Mouse (Mus musculus) frontal cortex, adult 2 months (tissue): ENCODE results near the gene Ptpn7. TPM values are rescaled to one million over a fixed set of nuclear protein-coding genes. Genes with fewer than 3 reads are reported as not detected.
"Not testable (repeated sequence)": the region's sequence is repeated elsewhere in the genome, so short reads cannot be mapped to it uniquely, and the experiment has no call there.

Experiments used
- DNase-seq, 2 experiments: peaks; one replicate each; pipeline ENCODE4 v3.0.0; 2022; ENCODE audit warnings: low spot score in 1 of 2; ENCODE audit errors: extremely low spot score in 1 of 2
- polyA plus RNA-seq: library from polyadenylated mRNA; depleted of rRNA; stranded (reverse); fragments of >200 nt; gene quantifications from 2 replicates; pipeline ENCODE4 v1.2.3, GENCODE M21; 2012; rRNA removed

Gene Ptpn7
- polyA plus RNA-seq, 1 experiment: 0.20 TPM

DNA sequence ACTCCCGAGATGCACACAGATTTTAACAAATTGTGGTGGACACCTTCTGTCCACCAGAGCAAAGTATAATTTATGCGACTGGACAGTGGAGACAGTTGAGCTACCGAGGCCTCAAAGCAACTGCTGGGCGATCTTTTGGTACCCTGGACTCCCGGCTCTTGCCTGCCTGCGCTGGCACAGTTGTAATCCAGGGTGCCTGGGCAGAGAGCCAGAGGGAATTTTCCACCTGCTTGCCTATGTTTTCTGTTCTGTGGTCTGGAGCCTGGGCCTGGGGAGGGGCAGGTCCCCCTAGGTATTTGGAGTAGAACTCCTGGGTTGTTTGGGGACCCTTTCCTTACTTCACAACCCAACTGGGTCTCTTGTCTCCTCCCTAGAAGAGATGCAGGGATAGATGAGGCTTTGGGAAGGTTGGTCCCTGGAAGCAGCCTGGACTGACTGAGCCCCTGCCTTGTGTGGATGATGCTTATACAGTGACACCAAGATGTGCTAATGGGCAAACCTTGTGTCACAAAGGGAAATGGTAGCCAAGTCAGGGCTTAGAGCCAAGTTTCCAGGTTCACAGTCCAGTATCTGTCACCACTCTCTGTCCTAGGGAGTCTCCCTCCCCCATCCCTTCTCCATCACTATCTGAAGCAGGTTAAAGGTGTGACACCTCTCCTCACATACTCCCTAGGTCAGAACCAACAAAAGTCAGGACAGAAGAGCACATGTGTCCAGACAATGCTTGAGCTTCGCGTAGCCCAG lies 49.6 kb downstream of the Ptpn7 start:
- no peak for DNase-seq

DNA sequence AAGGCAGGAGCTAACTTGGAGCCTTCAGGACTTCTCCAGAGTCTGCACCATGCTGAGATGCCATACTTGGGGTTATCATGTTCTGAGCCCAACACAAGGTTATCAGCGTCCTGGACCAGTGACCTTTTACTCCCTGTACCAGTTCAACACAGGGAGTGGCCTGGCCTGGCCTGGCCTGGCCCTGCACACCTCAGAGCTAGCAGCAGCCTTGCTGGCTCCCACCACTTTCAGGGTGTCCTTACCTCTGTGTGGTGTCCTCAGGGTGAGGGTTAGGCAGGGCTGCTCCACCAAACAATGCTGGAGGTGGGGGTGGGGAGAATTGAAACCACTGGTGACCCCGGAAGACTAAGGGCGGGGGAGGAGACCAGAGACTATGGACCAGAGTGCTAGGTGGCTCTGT lies 50.5 kb downstream of the Ptpn7 start:
- no peak for DNase-seq

DNA sequence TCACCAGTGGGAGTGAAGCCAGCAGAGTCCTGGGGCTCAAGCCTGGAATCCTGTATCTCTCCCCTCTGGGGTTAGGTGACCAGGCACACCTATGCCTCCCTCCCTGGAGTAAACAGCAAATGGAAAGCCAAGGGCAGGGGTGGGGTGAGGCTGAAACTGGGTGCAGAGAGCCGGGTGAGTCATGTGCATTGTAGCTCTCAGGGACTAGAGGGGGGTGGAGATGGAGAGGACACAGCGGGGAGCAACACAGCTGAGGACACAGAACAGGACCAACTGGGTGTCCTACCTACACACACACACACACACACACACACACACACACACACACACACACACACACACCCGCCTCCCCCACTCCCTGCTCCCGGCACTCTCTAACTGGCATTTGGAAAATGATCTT lies 50.9 kb downstream of the Ptpn7 start:
- DNase-seq: no peak

DNA sequence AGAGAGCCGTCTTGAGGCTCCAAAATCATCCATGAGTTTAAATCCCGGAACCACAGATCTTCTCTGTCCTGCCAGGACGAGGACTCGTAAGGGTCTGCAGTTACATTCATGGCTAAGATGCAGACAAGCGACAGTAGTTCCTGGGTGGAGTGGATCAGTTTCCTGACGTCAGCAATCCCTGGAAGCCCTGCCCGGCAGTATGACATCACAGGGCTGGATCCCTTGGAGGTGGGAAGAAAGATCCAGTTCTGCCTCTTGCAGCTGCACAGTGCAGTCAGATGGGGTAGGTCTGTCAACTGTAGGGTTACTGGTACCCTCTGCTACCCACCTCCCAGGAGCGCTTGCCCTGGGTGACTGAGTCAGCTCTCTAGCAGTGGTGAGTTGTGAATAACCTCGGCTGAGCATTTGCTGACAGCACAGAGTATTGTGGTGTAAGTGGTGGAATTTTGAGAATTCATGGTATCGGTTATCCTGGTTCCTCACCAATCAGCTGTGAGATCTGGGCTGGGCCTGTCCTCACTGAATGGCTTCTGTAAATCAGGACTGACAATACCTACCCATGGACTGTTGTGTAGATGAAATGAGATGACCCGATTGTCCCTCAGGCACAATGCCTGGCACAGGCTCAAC lies 51.6 kb downstream of the Ptpn7 start:
- DNase-seq: no peak

DNA sequence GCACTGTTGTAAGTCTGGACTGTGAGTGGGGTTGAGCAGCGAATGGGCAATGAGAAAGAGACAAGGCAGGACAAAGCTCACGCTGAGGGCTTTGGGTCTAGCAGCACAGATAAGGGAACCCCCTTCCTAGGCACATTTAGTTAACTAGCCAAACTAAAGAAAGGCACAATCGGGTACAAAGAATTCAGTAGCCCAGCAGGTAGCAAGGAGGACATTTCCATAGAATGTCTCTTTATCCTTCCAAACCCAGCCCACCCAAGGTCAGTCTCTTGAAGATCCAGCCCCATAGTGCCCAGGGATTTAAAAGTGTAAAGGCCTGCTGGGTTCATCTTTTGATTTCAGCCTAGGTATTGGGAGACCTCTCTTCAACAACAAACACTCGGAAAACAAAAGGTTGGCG lies 53.4 kb downstream of the Ptpn7 start:
- DNase-seq: no peak

DNA sequence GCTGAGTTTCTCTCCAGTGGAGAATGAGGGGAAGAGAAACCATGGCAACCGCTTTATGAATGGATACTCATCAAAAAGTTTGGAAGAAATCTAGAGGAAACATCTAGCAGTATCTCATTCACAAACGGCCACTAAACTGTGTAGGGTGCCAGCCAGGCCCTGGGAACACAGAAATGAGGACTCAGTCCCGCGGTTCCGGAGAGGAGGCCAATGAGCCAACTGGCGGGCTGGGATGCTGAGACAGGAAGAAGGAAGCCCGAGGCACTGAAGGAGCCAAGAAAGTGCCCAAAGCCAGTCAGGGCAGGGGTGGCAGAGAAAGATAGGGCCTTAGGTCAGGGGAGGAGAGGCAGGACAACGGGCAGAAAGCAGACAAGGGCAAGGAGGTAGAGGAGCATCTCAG lies 53.9 kb downstream of the Ptpn7 start:
- DNase-seq: no peak

DNA sequence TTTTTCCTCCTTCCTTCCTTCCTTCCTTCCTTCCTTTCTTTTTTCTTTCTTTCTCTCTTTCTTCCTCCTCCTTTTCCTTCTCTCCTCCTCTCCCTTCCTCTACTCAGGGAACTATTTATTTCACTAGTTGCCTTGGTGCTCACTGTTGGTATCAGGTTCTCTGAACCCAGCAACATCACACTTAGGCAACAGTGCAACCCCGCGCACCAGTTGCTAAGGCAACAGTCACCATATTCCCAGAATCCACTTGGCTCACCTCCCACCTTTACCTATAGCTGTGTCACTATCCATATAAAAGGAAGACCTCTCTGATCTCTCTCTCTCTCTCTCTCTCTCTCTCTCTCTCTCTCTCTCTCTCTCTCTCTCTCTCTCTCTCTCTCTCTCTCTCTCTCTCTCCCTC lies 54.5 kb downstream of the Ptpn7 start:
- not testable (repeated sequence) for DNase-seq

DNA sequence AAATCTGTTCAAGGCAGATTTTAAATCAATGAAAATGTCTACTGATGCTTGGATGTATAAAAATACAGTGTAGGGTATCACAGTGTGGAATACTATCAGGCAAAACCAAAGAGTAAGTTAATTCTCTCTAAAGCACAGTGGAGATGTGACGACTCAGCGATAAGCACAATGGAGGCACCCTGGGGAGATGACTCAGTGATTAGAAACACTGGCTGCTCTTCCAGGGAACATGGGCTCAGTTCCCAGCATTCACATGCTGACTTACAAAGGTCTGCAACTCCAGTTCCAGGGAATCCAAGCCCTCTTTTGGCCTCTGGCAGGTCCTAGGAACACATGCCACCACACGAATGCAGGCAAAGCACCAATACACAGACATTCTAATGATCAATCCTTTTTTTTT lies 55.7 kb downstream of the Ptpn7 start:
- no peak for DNase-seq

DNA sequence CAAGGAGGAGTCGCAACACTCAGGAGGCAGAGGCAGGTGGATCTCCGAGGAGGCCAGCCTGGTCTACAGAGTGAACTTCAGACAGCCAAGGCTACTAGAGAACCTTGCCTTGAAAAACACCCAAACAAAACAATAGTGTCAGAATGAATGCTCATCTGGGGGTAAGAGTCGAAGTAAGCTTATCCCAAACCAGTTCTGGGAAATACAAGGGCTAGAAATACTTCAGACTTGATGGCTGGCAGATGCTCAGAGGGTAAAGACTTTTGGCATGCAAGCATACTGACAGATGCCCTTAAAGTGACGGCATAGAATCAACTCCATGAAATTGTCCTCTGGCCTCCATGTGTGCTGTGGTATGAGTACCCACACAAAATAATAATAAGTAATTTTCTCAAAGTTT lies 56.7 kb downstream of the Ptpn7 start:
- no peak for DNase-seq

DNA sequence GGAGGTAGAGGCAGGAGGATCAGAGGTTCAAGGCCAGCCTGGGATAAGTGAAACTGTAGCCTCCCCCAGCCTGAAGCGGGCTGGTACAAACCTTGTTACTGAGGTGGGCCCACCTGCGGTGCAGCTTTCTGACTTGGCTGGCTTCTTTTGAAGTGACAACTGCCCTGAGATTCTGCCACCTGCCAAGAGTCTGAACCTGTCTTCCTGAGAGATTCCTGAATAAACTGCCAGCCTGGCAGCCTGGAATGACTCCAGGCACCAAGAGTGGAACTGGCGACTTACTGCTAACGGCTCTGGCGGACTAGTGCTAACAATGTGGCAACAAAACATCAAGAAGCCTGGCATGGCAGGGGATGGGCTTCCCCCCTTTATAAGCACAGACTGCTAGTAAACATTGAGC lies 61.8 kb downstream of the Ptpn7 start:
- DNase-seq: not testable (repeated sequence)

Other genes starting within 250 kb of the Ptpn7 start
- gene Ppp1r12b, start 176.8 kb upstream of the Ptpn7 start, polyA plus RNA-seq: 62.4 and 64.8 TPM in 2 replicates
- gene Ube2t, start 170.1 kb upstream of the Ptpn7 start, polyA plus RNA-seq: 2.5 and 3.0 TPM in 2 replicates
- 19.1 and 21.3 TPM in 2 replicates for gene Lgr6, start 27.4 kb upstream of the Ptpn7 start, polyA plus RNA-seq
- gene Arl8a, start 14.1 kb downstream of the Ptpn7 start, polyA plus RNA-seq: 337 and 341 TPM in 2 replicates
- 265 and 291 TPM in 2 replicates for gene Gpr37l1, start 35.0 kb downstream of the Ptpn7 start, polyA plus RNA-seq
- gene Elf3, start 125.9 kb downstream of the Ptpn7 start, polyA plus RNA-seq: 0.10 and 0.21 TPM in 2 replicates
- 56.6 and 64.8 TPM in 2 replicates for gene Rnpep, start 151.4 kb downstream of the Ptpn7 start, polyA plus RNA-seq
- gene Timm17a, start 181.1 kb downstream of the Ptpn7 start, polyA plus RNA-seq: 73.1 and 76.2 TPM in 2 replicates
- 0.44 and 1.1 TPM in 2 replicates for gene Lmod1, start 192.1 kb downstream of the Ptpn7 start, polyA plus RNA-seq
- gene Shisa4, start 242.5 kb downstream of the Ptpn7 start, polyA plus RNA-seq: 174 and 198 TPM in 2 replicates